Mouse (Mus musculus) midbrain, embryonic 12.5 days (tissue): ENCODE data around the gene Btnl4. TPM values are rescaled to one million over a fixed set of nuclear protein-coding genes. Genes with fewer than 3 reads are reported as not detected.

Source experiments
- ATAC-seq: fragments of 200-750 bp; cut with Nextera tagmentation; 2 replicates; pipeline ENCODE4 v1.8.0; 2017; ENCODE audit warnings: low read depth, moderate TSS enrichment, moderate library complexity; ENCODE audit not compliant: low FRiP score
- H3K27ac ChIP-seq: fragments of 300-500 bp; sonication (generic); replicated peaks from 2 replicates; pipeline ENCODE4 v1.5.1; 2016; ENCODE audit warnings: mild to moderate bottlenecking
- H3K27me3 ChIP-seq: fragments of 300-500 bp; sonication (generic); 2 replicates; pipeline ENCODE4 v1.6.1; 2016; ENCODE audit warnings: mild to moderate bottlenecking
- H3K36me3 ChIP-seq: fragments of 300-500 bp; sonication (generic); 2 replicates; pipeline ENCODE4 v1.6.1; 2016
- H3K4me1 ChIP-seq: fragments of 300-500 bp; sonication (generic); 2 replicates; pipeline ENCODE4 v1.6.1; 2016
- H3K4me2 ChIP-seq: fragments of 300-500 bp; sonication (generic); replicated peaks from 2 replicates; pipeline ENCODE4 v1.6.1; 2016; ENCODE audit warnings: mild to moderate bottlenecking, moderate library complexity
- H3K4me3 ChIP-seq: fragments of 300-500 bp; sonication (generic); 2 replicates; pipeline ENCODE4 v1.5.1; 2016; ENCODE audit warnings: mild to moderate bottlenecking
- H3K9ac ChIP-seq: fragments of 300-500 bp; sonication (generic); replicated peaks from 2 replicates; pipeline ENCODE4 v1.6.1; 2016; ENCODE audit warnings: mild to moderate bottlenecking, moderate library complexity
- H3K9me3 ChIP-seq: fragments of 300-500 bp; sonication (generic); 2 replicates; pipeline ENCODE4 v1.6.1; 2016; ENCODE audit warnings: mild to moderate bottlenecking
- WGBS: fragments of 180-500 bp; shearing (Covaris S2); methylation state at CpG from one replicate; pipeline ENCODE4 v1.1.7; 2016; 5-methylcytosine and 5-hydroxymethylcytosine counted together
- polyA plus RNA-seq: library from polyadenylated mRNA; unstranded; fragments of >200 nt; fragmentation: Nextera tagmentation; extraction: Ambion mirVana; gene quantifications from 2 replicates; pipeline ENCODE4 v1.2.1, GENCODE M21; 2016

Btnl4 gene
- polyA plus RNA-seq, 1 experiment from 2014 or later, result not detected

GRCm38 (mm10) chr17:34420014-34420413 lies 57.1 kb downstream of the Btnl4 start:
- H3K4me3 ChIP-seq, result no peak overlapping the region
- H3K27ac ChIP-seq, result no peak overlapping the region
- H3K4me1 ChIP-seq, result peaks cover 3% of the 10 kb centered on the region; the same call in 1 of the 2 replicates
- no peak overlapping the region for H3K4me2 ChIP-seq
- 74% methylated on average over 7 of the region's 7 CpGs for WGBS
- ATAC-seq, result no peak
- no peak overlapping the region for H3K9ac ChIP-seq
- H3K27me3 ChIP-seq, result no peaks in the 10 kb centered on the region
- no peaks in the 10 kb centered on the region for H3K36me3 ChIP-seq
- no peaks in the 10 kb centered on the region for H3K9me3 ChIP-seq

Other genes starting within 250 kb of the Btnl4 start
- not detected in 2 replicates for gene H2-Ob, start 238.4 kb downstream of the Btnl4 start, polyA plus RNA-seq
- 2.6 and 3.2 TPM in 2 replicates for gene H2-Ab1, start 219.6 kb downstream of the Btnl4 start, polyA plus RNA-seq
- gene H2-Aa, start 189.5 kb downstream of the Btnl4 start, polyA plus RNA-seq, result 0.37 TPM in 1 of 2 replicates, not detected in the other
- gene H2-Eb1, start 171.5 kb downstream of the Btnl4 start, polyA plus RNA-seq, result 1.7 and 2.0 TPM in 2 replicates
- gene H2-Eb2, start 151.7 kb downstream of the Btnl4 start, polyA plus RNA-seq, result 0.10 TPM in 1 of 2 replicates, not detected in the other
- 0.06 TPM in 1 of 2 replicates, not detected in the other for gene Btnl2, start 122.5 kb downstream of the Btnl4 start, polyA plus RNA-seq
- not detected in 2 replicates for gene Btnl1, start 100.2 kb downstream of the Btnl4 start, polyA plus RNA-seq
- 3.9 and 4.2 TPM in 2 replicates for gene BC051142, start 78.5 kb downstream of the Btnl4 start, polyA plus RNA-seq
- not detected in 2 replicates for gene Btnl6, start 40.0 kb upstream of the Btnl4 start, polyA plus RNA-seq
- 11.7 and 13.6 TPM in 2 replicates for gene Notch4, start 87.0 kb upstream of the Btnl4 start, polyA plus RNA-seq
- 2.9 and 3.3 TPM in 2 replicates for gene Gpsm3, start 112.5 kb upstream of the Btnl4 start, polyA plus RNA-seq
- 20.8 and 22.5 TPM in 2 replicates for gene Pbx2, start 113.9 kb upstream of the Btnl4 start, polyA plus RNA-seq
- gene Ager, start 120.5 kb upstream of the Btnl4 start, polyA plus RNA-seq, result 2.2 and 2.3 TPM in 2 replicates
- gene Rnf5, start 126.4 kb upstream of the Btnl4 start, polyA plus RNA-seq, result 240 and 243 TPM in 2 replicates
- 82.8 and 86.2 TPM in 2 replicates for gene Agpat1, start 126.9 kb upstream of the Btnl4 start, polyA plus RNA-seq
- 4.5 and 6.0 TPM in 2 replicates for gene Egfl8, start 138.7 kb upstream of the Btnl4 start, polyA plus RNA-seq
- 21.3 and 23.8 TPM in 2 replicates for gene Ppt2, start 151.2 kb upstream of the Btnl4 start, polyA plus RNA-seq
- 3.9 and 4.2 TPM in 2 replicates for gene Prrt1, start 152.2 kb upstream of the Btnl4 start, polyA plus RNA-seq
- 16.4 and 18.1 TPM in 2 replicates for gene Fkbpl, start 167.4 kb upstream of the Btnl4 start, polyA plus RNA-seq
- gene Atf6b, start 169.8 kb upstream of the Btnl4 start, polyA plus RNA-seq, result 116 and 121 TPM in 2 replicates
- gene Tnxb, start 193.2 kb upstream of the Btnl4 start, polyA plus RNA-seq, result 0.04 and 0.05 TPM in 2 replicates